Mouse (Mus musculus): ENCODE data around the gene Slc25a45. TPM values are rescaled to one million over a fixed set of nuclear protein-coding genes. Genes with fewer than 3 reads are reported as not detected.

The Slc25a45 gene
- polyA plus RNA-seq, 1 experiment = not detected

GRCm38 (mm10) chr19:5833287-5834100, 44.1 kb upstream of the Slc25a45 start:
- Histone ChIP-seq H3K4me3 (ENCODE audit: insufficient read depth, low read depth, low read length) (no peak overlapping the region), H3K27ac (ENCODE audit: insufficient read depth, low read depth, low read length) (no peak overlapping the region), H3K4me1 (ENCODE audit: control insufficient read depth, insufficient read depth, low read length) (no peaks in the 10 kb centered on the region)
- no peak for TF ChIP-seq CTCF (IDR thresholded peaks at IDR 0.05; ENCODE audit: insufficient read depth, low read depth, low read length)
- TF ChIP-seq POLR2A (IDR thresholded peaks at IDR 0.05; ENCODE audit: insufficient read depth, low read depth, low read length) = no peak
- 88% methylated on average over 10 of the region's 10 CpGs for WGBS

GRCm38 (mm10) chr19:5834260-5834925, 43.2 kb upstream of the Slc25a45 start:
- Histone ChIP-seq H3K4me3 (ENCODE audit: insufficient read depth, low read depth, low read length) (no peak overlapping the region), H3K4me1 (ENCODE audit: control insufficient read depth, insufficient read depth, low read length) (no peaks in the 10 kb centered on the region), H3K27ac (ENCODE audit: insufficient read depth, low read depth, low read length) (no peak overlapping the region)
- TF ChIP-seq CTCF (IDR thresholded peaks at IDR 0.05; ENCODE audit: insufficient read depth, low read depth, low read length) (no peak), POLR2A (IDR thresholded peaks at IDR 0.05; ENCODE audit: insufficient read depth, low read depth, low read length) (no peak)
- WGBS = 92% methylated on average over 12 of the region's 12 CpGs

GRCm38 (mm10) chr19:5835054-5835921, 42.3 kb upstream of the Slc25a45 start:
- WGBS = 95% methylated on average over 10 of the region's 10 CpGs
- H3K4me1 ChIP-seq (ENCODE audit: control insufficient read depth, insufficient read depth, low read length) = no peaks in the 10 kb centered on the region
- no peak overlapping the region for H3K4me3 ChIP-seq (ENCODE audit: insufficient read depth, low read depth, low read length)
- H3K27ac ChIP-seq (ENCODE audit: insufficient read depth, low read depth, low read length) = no peak overlapping the region
- no peak for TF ChIP-seq POLR2A (IDR thresholded peaks at IDR 0.05; ENCODE audit: insufficient read depth, low read depth, low read length)

DNA sequence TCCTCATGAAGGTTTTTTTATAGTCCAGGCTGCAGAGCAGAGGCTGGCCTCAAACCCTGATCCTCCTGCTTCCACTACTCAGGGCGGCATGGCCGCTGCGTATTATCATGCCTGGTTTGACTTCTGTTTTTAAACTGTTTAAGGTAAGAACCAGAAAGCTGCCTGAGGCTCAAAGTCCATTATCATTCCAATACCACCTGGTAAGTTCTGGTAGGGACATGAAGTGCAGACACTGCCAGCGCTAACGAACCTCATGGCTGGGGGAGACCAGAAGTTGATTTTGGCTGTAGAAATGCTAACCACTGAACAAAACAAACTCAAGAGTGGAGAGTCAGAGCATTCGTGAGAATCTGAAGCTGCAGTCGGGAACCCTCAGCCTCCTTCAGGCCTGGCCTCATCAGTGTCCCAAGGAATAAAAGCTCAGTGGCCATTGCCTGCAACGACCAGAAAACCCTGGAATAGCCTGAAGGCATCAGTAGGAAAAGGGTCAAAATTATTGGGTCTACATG, 41.6 kb upstream of the Slc25a45 start:
- Histone ChIP-seq H3K4me1 (ENCODE audit: control insufficient read depth, insufficient read depth, low read length) (peaks cover 3% of the 10 kb centered on the region; the same call in 1 of the 2 replicates), H3K4me3 (ENCODE audit: insufficient read depth, low read depth, low read length) (no peak overlapping the region), H3K27ac (ENCODE audit: insufficient read depth, low read depth, low read length) (no peak overlapping the region)
- TF ChIP-seq CTCF (IDR thresholded peaks at IDR 0.05; ENCODE audit: insufficient read depth, low read depth, low read length) (no peak), POLR2A (IDR thresholded peaks at IDR 0.05; ENCODE audit: insufficient read depth, low read depth, low read length) (no peak)
- 82% methylated on average over 8 of the region's 8 CpGs for WGBS

DNA sequence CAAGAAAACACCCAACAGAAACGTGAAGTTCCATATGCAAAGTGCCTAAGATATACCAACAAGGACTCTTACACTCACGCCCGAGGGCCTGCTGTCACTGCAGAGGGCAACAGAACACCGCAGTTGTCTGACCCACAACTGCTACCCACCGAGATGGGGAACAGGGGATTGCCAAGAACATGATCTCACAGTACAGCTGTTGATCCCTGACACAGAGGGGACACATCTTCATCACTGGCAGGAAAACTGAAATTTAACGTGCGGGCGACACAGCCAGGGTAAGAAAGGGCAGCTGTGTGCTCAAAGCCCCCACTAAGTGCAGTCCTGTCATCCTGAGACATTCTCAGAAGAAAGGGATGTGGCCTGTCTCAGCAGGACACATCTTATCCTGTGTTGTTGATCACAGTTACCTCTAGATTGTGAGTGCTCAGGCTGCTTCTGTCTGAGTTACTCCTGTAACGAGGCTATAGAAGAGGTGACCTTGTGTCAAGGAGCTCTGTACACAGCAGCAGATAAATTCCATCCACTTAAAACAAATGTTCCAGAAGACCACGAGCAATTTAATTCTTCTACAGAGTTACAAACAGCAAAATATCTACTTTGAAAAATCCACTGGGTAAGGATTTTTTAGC, 40.6 kb upstream of the Slc25a45 start:
- H3K4me3 ChIP-seq (ENCODE audit: insufficient read depth, low read depth, low read length) = no peak overlapping the region
- WGBS = 76% methylated on average over 10 of the region's 10 CpGs
- H3K4me1 ChIP-seq (ENCODE audit: control insufficient read depth, insufficient read depth, low read length) = peaks cover 5% of the 10 kb centered on the region
- TF ChIP-seq POLR2A (IDR thresholded peaks at IDR 0.05; ENCODE audit: insufficient read depth, low read depth, low read length) = no peak
- no peak for TF ChIP-seq CTCF (IDR thresholded peaks at IDR 0.05; ENCODE audit: insufficient read depth, low read depth, low read length)
- H3K27ac ChIP-seq (ENCODE audit: insufficient read depth, low read depth, low read length) = no peak overlapping the region

DNA sequence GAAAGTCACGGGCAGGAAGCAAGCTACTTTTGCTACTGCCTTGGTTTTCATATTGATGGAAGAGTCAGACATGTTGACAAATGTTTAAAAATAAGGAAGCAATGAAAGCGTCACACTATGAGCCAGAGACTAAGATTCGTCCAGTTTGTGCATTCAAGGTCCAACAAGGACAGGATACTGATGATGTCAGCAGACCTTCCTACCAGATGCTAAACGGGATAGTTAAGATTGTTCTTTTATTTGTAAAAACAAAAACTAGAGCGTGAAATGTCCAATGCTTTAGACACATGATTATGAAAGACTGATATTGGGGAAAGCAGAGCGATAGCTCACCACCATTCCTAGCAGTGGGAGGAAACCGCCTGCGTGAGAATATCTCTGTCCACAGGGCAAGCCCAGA, 40.0 kb upstream of the Slc25a45 start:
- no peak overlapping the region for H3K4me3 ChIP-seq (ENCODE audit: insufficient read depth, low read depth, low read length)
- H3K27ac ChIP-seq (ENCODE audit: insufficient read depth, low read depth, low read length) = no peak overlapping the region
- H3K4me1 ChIP-seq (ENCODE audit: control insufficient read depth, insufficient read depth, low read length) = peaks cover 5% of the 10 kb centered on the region
- 87% methylated on average over 8 of the region's 8 CpGs for WGBS
- TF ChIP-seq POLR2A (IDR thresholded peaks at IDR 0.05; ENCODE audit: insufficient read depth, low read depth, low read length) (no peak), CTCF (IDR thresholded peaks at IDR 0.05; ENCODE audit: insufficient read depth, low read depth, low read length) (no peak)

GRCm38 (mm10) chr19:5838136-5838891, 39.3 kb upstream of the Slc25a45 start:
- peaks cover 11% of the 10 kb centered on the region for H3K4me1 ChIP-seq (ENCODE audit: control insufficient read depth, insufficient read depth, low read length)
- H3K4me3 ChIP-seq (ENCODE audit: insufficient read depth, low read depth, low read length) = no peak overlapping the region
- TF ChIP-seq CTCF (IDR thresholded peaks at IDR 0.05; ENCODE audit: insufficient read depth, low read depth, low read length) (no peak), POLR2A (IDR thresholded peaks at IDR 0.05; ENCODE audit: insufficient read depth, low read depth, low read length) (no peak)
- H3K27ac ChIP-seq (ENCODE audit: insufficient read depth, low read depth, low read length) = no peak overlapping the region
- WGBS = 69% methylated on average over 12 of the region's 12 CpGs

GRCm38 (mm10) chr19:5838892-5839165, 38.8 kb upstream of the Slc25a45 start:
- TF ChIP-seq CTCF (IDR thresholded peaks at IDR 0.05; ENCODE audit: insufficient read depth, low read depth, low read length) (no peak), POLR2A (IDR thresholded peaks at IDR 0.05; ENCODE audit: insufficient read depth, low read depth, low read length) (no peak)
- H3K27ac ChIP-seq (ENCODE audit: insufficient read depth, low read depth, low read length) = no peak overlapping the region
- H3K4me3 ChIP-seq (ENCODE audit: insufficient read depth, low read depth, low read length) = no peak overlapping the region
- H3K4me1 ChIP-seq (ENCODE audit: control insufficient read depth, insufficient read depth, low read length) = peaks cover 15% of the 10 kb centered on the region
- WGBS = 94% methylated on average over 4 of the region's 4 CpGs
